Mouse (Mus musculus) kidney, embryonic 16.5 days (tissue): ENCODE data around the gene Slc9a9. TPM values are rescaled to one million over a fixed set of nuclear protein-coding genes. Genes with fewer than 3 reads are reported as not detected.

Experiments
- microRNA-seq: library from miRNA; unstranded; fragments of <30 nt; microRNA quantifications from one replicate; pipeline ENCODE4, GENCODE M21; 2016
- polyA plus RNA-seq: library from polyadenylated mRNA; unstranded; fragments of >200 nt; fragmentation: Nextera tagmentation; extraction: Ambion mirVana; gene quantifications from 2 replicates; pipeline ENCODE4 v1.2.1, GENCODE M21; 2015

Gene Slc9a9
- polyA plus RNA-seq, 1 experiment from 2014 or later: 4.3 TPM

Small RNA genes lying within 50 kb of the gene (microRNA-seq; reads per million reads assigned to microRNA genes)
- gene Mir7656: not detected

Other genes starting within 250 kb of the Slc9a9 start
- gene 1190002N15Rik, start 131.8 kb upstream of the Slc9a9 start, polyA plus RNA-seq: 5.2 and 6.3 TPM in 2 replicates